Mouse (Mus musculus): ENCODE measurements at regions not wholly inside any gene's neighbourhood (a gene's known extent, or its start where the extent isn't known, plus 50 kb on each side); places are given as distances from the start of the nearest gene placed in this dataset.

GRCm38 (mm10) chr5:73887306-73887958 is 180.8 kb downstream of the Usp46 start:
- H3K9me3 ChIP-seq, result no peaks in the 10 kb centered on the region
- H3K4me3 ChIP-seq, result no peak overlapping the region
- H3K4me2 ChIP-seq (replicated peaks), result no peak overlapping the region
- no peaks in the 10 kb centered on the region for H3K36me3 ChIP-seq
- ATAC-seq (replicated peaks), result no peak
- no peak overlapping the region for H3K27ac ChIP-seq (replicated peaks)
- WGBS, result 60% methylated on average over 8 of the region's 8 CpGs
- no peak overlapping the region for H3K9ac ChIP-seq (replicated peaks)
- H3K4me1 ChIP-seq, result no peaks in the 10 kb centered on the region
- no peaks in the 10 kb centered on the region for H3K27me3 ChIP-seq

GRCm38 (mm10) chr5:73888391-73888790 is 179.8 kb downstream of the Usp46 start:
- Histone ChIP-seq H3K9me3 (no peaks in the 10 kb centered on the region), H3K27me3 (no peaks in the 10 kb centered on the region), H3K4me2 (replicated peaks) (no peak overlapping the region), H3K4me3 (no peak overlapping the region), H3K4me1 (no peaks in the 10 kb centered on the region), H3K36me3 (no peaks in the 10 kb centered on the region), H3K9ac (replicated peaks) (no peak overlapping the region), H3K27ac (replicated peaks) (no peak overlapping the region)
- WGBS, result 58% methylated on average over 2 of the region's 2 CpGs
- no peak for ATAC-seq (replicated peaks)

- 83% methylated on average over 1 of the region's 1 CpGs for WGBS
- ATAC-seq (replicated peaks), result no peak
- no peak overlapping the region for H3K4me2 ChIP-seq (replicated peaks)
Observed at GRCm38 (mm10) chr5:73889342-73889741, 178.9 kb downstream of the Usp46 start.

GRCm38 (mm10) chr5:73890942-73891341 is 177.3 kb downstream of the Usp46 start:
- no peak for ATAC-seq (replicated peaks)
- Histone ChIP-seq H3K27me3 (no peaks in the 10 kb centered on the region), H3K4me1 (no peaks in the 10 kb centered on the region), H3K27ac (replicated peaks) (no peak overlapping the region), H3K36me3 (no peaks in the 10 kb centered on the region), H3K4me3 (no peak overlapping the region), H3K9me3 (peaks cover 6% of the 10 kb centered on the region; the same call in 1 of the 2 replicates), H3K4me2 (replicated peaks) (no peak overlapping the region), H3K9ac (replicated peaks) (no peak overlapping the region)
- WGBS, result 81% methylated on average over 4 of the region's 4 CpGs

More at GRCm38 (mm10) chr5:73889342-73889741, 178.9 kb downstream of the Usp46 start:
- no peaks in the 10 kb centered on the region for H3K36me3 ChIP-seq
- no peak overlapping the region for H3K27ac ChIP-seq (replicated peaks)
- H3K9me3 ChIP-seq, result no peaks in the 10 kb centered on the region
- H3K27me3 ChIP-seq, result no peaks in the 10 kb centered on the region
- no peak overlapping the region for H3K4me3 ChIP-seq
- H3K4me1 ChIP-seq, result no peaks in the 10 kb centered on the region
- no peak overlapping the region for H3K9ac ChIP-seq (replicated peaks)

GRCm38 (mm10) chr5:73891606-73892005 is 176.6 kb downstream of the Usp46 start:
- Histone ChIP-seq H3K4me1 (no peaks in the 10 kb centered on the region), H3K4me3 (no peak overlapping the region), H3K9me3 (peaks cover 6% of the 10 kb centered on the region; the same call in 1 of the 2 replicates), H3K4me2 (replicated peaks) (no peak overlapping the region), H3K27me3 (no peaks in the 10 kb centered on the region), H3K36me3 (no peaks in the 10 kb centered on the region), H3K27ac (replicated peaks) (no peak overlapping the region), H3K9ac (replicated peaks) (no peak overlapping the region)
- no peak for ATAC-seq (replicated peaks)
- 92% methylated on average over 11 of the region's 11 CpGs for WGBS

GRCm38 (mm10) chr5:73892440-73893225 is 175.6 kb downstream of the Usp46 start:
- no peaks in the 10 kb centered on the region for H3K36me3 ChIP-seq
- peaks cover 6% of the 10 kb centered on the region; the same call in 1 of the 2 replicates for H3K9me3 ChIP-seq
- H3K27ac ChIP-seq (replicated peaks), result no peak overlapping the region
- no peak for ATAC-seq (replicated peaks)
- no peak overlapping the region for H3K4me2 ChIP-seq (replicated peaks)
- H3K4me1 ChIP-seq, result no peaks in the 10 kb centered on the region
- no peaks in the 10 kb centered on the region for H3K27me3 ChIP-seq
- no peak overlapping the region for H3K9ac ChIP-seq (replicated peaks)
- no peak overlapping the region for H3K4me3 ChIP-seq
- WGBS, result 46% methylated on average over 4 of the region's 4 CpGs

GRCm38 (mm10) chr5:73895186-73895585 is 173.0 kb downstream of the Usp46 start:
- H3K27me3 ChIP-seq, result no peaks in the 10 kb centered on the region
- H3K4me2 ChIP-seq (replicated peaks), result no peak overlapping the region
- no peaks in the 10 kb centered on the region for H3K36me3 ChIP-seq
- no peak for ATAC-seq (replicated peaks)
- WGBS, result 92% methylated on average over 5 of the region's 5 CpGs
- H3K4me3 ChIP-seq, result no peak overlapping the region
- no peak overlapping the region for H3K9ac ChIP-seq (replicated peaks)
- no peak overlapping the region for H3K27ac ChIP-seq (replicated peaks)
- peaks cover 6% of the 10 kb centered on the region; the same call in 1 of the 2 replicates for H3K9me3 ChIP-seq
- H3K4me1 ChIP-seq, result no peaks in the 10 kb centered on the region

GRCm38 (mm10) chr5:73896785-73897184 is 171.4 kb downstream of the Usp46 start:
- WGBS, result 93% methylated on average over 1 of the region's 1 CpGs
- no peak overlapping the region for H3K4me2 ChIP-seq (replicated peaks)
- no peaks in the 10 kb centered on the region for H3K27me3 ChIP-seq
- H3K9me3 ChIP-seq, result peaks cover 6% of the 10 kb centered on the region; the same call in 1 of the 2 replicates
- ATAC-seq (replicated peaks), result no peak
- H3K36me3 ChIP-seq, result no peaks in the 10 kb centered on the region
- H3K4me1 ChIP-seq, result no peaks in the 10 kb centered on the region
- no peak overlapping the region for H3K4me3 ChIP-seq
- no peak overlapping the region for H3K9ac ChIP-seq (replicated peaks)
- H3K27ac ChIP-seq (replicated peaks), result no peak overlapping the region

- Histone ChIP-seq H3K4me3 (no peak overlapping the region), H3K9me3 (no peaks in the 10 kb centered on the region), H3K27me3 (no peaks in the 10 kb centered on the region), H3K4me2 (replicated peaks) (no peak overlapping the region), H3K27ac (replicated peaks) (no peak overlapping the region), H3K9ac (replicated peaks) (no peak overlapping the region), H3K4me1 (peaks cover 7% of the 10 kb centered on the region; the same call in 1 of the 2 replicates), H3K36me3 (no peaks in the 10 kb centered on the region)
- no peak for ATAC-seq (replicated peaks)
- 81% methylated on average over 1 of the region's 1 CpGs for WGBS
Observed at GRCm38 (mm10) chr5:73901651-73902050, 166.6 kb downstream of the Usp46 start.

GRCm38 (mm10) chr5:73902470-73903218 is 165.6 kb downstream of the Usp46 start:
- no peak overlapping the region for H3K4me3 ChIP-seq
- no peaks in the 10 kb centered on the region for H3K27me3 ChIP-seq
- no peaks in the 10 kb centered on the region for H3K9me3 ChIP-seq
- no peaks in the 10 kb centered on the region for H3K36me3 ChIP-seq
- H3K4me1 ChIP-seq, result peaks cover 7% of the 10 kb centered on the region; the same call in 1 of the 2 replicates
- H3K9ac ChIP-seq (replicated peaks), result no peak overlapping the region
- WGBS, result 55% methylated on average over 7 of the region's 7 CpGs
- ATAC-seq (replicated peaks), result no peak
- no peak overlapping the region for H3K27ac ChIP-seq (replicated peaks)
- no peak overlapping the region for H3K4me2 ChIP-seq (replicated peaks)

- H3K27me3 ChIP-seq, result no peaks in the 10 kb centered on the region
- H3K9ac ChIP-seq (replicated peaks), result no peak overlapping the region
- H3K27ac ChIP-seq (replicated peaks), result no peak overlapping the region
- no peak overlapping the region for H3K4me2 ChIP-seq (replicated peaks)
- WGBS, result 31% methylated on average over 8 of the region's 8 CpGs
- ATAC-seq (replicated peaks), result no peak
- no peaks in the 10 kb centered on the region for H3K36me3 ChIP-seq
- peaks cover 7% of the 10 kb centered on the region; the same call in 1 of the 2 replicates for H3K4me1 ChIP-seq
- H3K9me3 ChIP-seq, result no peaks in the 10 kb centered on the region
- H3K4me3 ChIP-seq, result no peak overlapping the region
Observed at GRCm38 (mm10) chr5:73903219-73903570, 165.0 kb downstream of the Usp46 start.

Data from forebrain, embryonic 15.5 days (tissue).